Mouse (Mus musculus) layer of hippocampus, adult 9-10 months (tissue): ENCODE results near the gene Kcnc1.

Source experiments
- DNase-seq: peaks from one replicate; pipeline ENCODE4 v3.0.0; 2022; ENCODE audit warnings: low spot score

Gene Kcnc1

DNA sequence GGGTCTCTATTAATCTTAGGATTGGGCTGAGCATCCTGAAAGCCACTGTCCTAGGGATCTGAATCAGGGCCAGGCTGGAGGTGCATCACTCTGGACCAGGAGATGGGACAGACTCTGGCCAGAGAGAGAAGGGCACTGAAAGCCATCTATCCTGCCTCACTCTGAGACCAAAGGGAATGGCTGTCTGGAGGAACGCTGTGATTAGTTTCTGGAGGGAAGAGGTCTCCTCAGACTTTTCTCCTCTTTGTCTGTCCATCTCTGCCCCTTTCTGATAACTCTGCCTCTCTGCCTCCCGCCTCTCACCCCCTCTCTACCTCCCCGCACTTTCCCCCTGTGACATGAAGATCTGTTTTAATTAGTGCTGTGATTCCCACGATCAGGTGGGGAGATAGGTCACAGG lies 1.4 kb upstream of the Kcnc1 start:
- DNase-seq, result no peak

DNA sequence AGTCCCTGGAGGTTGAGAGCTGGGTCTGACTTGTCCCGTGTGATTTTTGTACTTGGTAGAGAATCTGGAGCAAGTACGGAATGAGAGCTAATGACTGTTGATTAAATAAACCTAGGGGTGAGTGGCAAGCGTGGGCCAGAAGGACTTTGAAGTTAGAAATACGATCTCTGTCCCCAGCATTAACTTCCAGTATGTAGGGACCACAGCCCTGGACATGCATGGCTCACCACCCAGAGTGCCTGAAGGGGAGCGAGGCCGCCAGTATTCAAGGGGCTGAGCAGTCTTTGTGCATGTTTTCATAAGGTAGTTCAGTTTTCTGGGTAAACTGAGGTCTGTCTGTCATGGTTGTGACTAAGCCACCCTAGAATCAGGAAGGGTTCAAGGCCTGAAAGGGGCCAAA lies 726 bp upstream of the Kcnc1 start:
- DNase-seq, result no peak

DNA sequence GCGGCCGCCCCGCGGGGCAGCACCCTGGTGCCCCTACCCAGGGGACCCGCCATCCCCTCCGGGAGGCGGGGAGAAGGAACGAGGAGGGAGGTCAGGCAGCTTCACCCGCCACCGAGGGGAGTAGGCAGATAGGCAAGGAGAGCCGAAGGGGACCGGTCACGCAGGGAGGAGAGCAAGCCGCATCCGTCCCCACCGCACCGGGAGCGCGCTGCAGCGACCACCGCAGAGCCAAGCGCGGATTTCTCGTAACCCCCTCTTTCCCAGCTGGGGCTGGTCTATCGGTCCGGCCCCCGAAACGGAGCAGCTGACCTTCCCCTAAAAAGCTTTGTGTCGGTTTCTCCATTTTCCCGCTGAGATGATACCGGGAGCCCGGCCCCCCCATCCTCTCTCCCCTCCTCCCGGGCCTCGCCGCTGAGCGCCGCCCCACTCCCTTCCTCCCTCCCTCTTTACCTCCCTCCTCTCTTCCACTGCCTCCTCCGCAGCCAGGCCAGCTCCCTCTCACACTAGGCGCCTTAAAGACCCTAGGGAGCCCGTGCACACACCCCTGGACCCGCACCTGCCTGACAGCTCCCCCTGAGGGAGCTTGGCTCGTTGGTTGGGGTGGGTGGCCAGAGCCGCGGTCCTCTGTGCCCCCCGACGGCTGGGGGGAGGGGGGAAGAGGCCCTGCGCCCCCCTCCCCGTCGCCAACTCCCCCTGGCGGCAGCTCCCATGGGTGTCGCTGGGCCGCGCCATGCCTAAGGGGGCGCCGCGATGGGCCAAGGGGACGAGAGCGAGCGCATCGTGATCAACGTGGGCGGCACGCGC lies 833 bp downstream of the Kcnc1 start:
- no peak for DNase-seq

DNA sequence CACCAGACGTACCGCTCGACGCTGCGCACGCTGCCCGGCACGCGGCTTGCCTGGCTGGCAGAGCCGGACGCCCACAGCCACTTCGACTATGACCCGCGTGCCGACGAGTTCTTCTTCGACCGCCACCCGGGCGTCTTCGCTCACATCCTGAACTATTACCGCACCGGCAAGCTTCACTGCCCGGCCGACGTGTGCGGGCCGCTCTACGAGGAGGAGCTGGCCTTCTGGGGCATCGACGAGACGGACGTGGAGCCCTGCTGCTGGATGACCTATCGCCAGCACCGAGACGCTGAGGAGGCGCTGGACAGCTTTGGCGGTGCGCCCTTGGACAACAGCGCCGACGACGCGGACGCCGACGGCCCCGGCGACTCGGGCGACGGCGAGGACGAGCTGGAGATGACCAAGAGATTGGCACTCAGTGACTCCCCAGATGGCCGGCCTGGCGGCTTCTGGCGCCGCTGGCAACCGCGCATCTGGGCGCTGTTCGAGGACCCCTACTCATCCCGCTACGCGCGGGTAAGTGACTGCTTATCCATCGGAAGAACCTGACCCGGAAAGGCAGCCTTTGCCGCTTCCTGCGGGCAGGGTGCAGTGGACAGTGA lies 1.5 kb downstream of the Kcnc1 start:
- no peak for DNase-seq

DNA sequence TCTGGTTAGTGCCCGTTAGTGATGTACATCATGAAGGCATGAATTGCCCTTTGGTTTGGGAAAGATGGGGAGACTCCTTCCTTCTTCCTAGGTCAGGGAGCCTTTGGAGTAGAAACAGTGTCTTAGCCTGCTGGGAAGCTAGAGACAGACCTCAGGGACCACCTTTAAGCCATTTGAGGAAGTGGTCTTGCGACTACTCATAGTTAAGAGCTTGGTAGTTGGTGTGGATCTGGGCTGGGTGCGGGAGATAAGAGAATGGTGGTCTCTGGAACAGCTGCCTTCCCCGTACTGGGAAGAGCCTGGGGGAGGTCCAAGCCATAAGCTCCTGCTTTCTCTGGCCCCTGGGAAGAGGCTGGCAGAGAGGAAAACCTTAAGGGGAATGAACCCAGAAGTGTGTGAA lies 2.3 kb downstream of the Kcnc1 start:
- DNase-seq, result no peak

DNA sequence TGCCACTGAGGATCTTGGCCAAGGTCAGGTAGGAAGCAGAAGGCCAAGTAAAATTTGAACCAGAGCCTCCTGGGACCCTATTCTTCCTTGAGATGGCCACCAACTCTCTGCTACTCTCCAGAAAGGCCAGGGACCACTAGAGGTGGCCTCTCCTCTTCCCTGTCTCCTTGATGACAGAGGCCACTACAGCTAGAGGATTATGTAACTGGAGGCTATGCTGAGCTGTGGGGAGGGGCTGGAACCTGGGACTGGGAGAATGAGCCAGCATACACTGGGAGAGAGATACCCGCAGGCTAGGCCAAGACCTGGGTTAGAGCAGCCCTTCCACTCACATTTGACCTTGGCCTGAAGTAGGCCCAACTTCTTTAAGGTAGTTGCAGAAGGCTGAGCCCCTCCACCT lies 3.4 kb downstream of the Kcnc1 start:
- DNase-seq, result no peak

DNA sequence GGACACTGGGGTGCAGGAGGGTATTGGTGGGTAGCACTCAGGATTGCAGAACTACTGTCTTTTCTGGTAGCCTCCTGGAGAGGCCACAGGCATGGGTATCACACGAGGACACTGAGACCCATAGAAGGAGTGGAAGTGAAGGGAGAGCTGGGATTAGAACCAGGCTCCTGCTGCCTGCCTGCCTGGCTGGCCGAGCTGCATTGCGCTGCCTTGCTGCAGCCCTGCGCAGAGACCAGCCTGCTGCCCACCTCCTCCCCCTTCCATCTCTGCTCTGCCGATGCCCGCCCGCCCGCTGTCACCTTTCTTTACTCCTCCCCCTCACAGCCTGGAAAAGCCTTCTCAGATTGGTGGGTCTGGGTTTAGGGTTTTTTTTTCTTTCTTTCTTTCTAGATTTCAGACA lies 4.0 kb downstream of the Kcnc1 start:
- DNase-seq, result no peak

DNA sequence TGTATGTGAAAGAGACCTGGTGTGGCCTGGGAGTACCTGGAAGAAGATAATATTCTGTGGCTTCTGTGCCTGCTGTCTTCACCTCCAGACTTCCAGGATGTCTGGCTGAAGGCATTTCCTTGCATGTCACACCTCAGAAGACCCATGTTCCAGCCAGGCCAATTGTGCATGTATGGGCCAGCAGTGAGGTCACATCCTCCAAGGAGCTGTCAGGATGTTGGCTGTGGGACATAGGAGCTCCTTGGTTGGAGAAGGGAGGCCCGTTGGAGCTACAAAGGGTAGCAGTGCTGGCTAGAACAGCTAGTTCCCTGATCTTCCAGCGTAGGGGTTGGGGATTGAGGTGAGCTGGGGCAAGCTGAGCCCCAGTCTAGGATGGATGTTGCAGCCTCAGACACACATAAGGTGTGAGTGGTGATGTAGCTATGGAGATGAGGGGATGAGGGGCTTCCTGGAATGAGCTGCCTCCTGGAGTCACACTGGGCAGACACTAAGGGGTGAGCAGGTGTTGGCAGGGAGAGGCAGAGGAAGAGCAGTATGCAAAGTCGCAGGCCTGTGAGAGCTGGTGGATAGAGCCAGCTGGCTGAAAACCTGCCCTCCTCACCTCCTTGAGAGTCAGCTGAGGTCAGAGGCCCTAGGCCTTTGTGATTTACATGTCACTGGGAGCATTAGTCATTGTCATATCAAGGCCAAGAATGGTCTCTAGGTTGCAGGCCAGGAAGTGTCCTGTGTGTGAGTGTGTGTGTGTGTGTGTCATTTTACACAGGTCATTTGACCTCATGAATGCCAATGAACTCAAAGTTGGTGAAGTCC lies 5.3 kb downstream of the Kcnc1 start:
- no peak for DNase-seq

DNA sequence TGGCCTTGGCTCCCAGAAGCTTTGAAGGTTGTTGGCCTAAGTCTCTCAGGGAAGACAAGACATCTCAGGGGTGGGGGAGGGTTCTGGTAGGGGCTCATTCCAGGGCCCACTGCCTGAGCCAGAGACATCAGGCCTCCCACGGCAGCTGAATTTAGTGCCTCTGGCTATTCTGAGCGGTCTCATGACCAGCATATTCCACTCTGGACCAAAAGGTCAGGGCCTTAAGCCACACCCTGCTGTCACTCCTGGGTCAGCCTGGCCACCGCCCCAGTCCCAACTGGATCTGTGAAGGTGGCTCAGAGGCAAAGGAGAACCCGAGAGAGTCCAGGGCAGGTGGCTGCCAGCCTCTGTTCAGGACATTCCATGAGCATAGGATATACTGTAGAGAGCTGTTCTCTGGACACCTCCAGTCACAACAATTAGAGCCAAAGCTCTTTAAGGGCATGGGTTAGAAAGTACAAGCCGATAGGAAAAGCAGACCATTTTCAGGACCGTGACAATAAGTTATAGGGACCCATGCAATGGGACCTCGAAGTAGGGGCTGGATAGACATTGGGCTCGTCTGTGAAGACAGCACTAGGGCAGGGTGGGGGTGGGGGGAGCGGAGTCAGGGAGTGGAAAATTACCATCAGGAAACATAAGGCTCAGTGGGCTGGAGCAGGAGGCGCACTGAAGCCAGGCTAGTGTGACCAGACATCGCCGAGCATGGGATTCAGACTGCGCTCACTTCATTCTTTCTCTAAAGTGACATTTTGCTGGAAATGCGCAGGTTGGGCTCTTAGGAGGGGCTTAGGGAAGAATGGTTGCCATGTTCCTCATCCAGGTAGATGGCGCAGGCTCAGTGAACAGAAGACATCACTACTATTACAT lies 7.6 kb downstream of the Kcnc1 start:
- no peak for DNase-seq

DNA sequence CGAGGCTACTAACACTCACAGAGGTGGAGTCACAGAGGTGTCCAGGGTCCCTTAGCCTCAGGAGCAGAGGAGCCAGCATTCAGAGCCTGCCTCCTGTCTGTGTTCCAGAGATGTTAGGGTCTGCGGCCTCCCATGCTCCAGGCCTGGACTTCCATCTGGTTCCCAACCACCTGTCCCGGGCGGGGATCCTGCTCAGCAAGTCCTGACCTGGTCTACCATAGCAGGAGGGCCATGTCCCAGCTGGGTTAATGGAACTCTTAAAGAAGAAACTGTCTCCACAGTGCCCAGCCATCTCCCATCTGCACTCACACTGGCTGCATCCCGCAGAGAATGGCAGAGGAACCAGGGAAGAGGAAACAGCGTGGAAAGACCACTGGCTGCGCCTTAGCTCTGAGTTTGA lies 8.5 kb downstream of the Kcnc1 start:
- no peak for DNase-seq

DNA sequence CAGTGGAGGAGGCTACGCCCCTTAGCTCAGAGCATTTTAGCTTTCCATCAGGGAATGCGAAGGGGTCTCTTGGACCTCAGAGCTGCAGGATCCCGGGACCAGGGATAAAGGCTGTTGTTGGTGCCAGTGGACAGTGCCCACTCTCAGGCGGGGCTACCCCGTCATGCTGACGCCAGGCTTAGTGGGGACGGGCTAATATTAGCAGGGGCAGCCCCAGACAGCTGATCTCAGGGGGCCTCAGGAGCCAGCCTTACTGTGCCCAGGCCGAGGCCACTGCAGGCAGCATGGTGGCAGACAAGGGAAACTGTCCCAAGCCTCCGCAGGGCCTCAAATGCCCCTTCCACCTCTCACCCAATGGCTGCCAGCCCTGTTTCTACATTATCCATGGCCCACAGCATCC lies 12.3 kb downstream of the Kcnc1 start:
- DNase-seq, result no peak

DNA sequence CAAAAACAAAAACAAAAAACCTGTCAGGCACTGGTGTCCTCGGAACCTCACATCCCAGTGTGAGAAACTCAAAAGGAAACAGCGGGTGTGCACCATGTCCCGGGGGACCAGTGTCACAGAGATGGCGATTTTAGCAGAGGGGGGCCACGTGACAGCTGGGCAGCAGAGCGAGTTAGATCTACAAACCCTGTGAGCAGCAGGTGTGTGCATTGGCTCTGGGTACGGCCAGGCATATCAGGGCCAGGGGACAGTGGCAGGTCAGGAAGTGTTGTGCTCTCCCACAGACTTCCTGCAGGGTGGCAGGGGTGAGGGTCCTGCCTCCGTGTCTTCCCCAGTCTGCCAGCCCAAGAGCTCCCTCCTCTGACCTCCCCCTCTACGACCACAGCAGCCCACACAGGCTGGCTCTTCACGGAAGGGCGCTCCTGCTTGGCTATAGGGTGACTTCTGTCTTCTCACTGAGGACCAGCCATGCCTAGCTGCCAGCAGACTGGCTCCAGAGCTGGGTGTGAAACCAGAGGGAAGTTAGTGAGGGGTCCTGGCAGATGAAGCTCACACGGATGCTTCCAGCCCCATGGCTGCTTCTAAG lies 13.0 kb downstream of the Kcnc1 start:
- DNase-seq, result no peak

DNA sequence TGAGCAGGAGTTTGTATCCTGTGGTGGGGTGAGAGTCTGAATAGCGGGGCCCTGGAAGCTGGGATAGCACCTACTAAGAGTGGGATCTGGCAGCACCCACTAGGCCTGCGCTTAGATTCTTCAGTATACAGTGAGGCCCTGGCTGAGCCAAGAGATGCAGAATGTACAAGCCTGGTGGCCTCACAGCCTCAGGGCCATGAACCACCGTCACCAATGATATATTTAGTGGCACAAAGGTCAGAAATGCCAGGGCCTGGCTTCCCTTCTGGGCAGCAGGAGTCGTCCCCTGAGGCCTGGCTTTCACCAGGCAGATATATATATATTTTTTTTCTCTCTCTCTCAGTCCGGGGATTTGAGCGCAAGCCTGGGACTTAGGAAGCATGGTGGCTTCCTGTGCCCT lies 14.4 kb downstream of the Kcnc1 start:
- DNase-seq, result no peak

DNA sequence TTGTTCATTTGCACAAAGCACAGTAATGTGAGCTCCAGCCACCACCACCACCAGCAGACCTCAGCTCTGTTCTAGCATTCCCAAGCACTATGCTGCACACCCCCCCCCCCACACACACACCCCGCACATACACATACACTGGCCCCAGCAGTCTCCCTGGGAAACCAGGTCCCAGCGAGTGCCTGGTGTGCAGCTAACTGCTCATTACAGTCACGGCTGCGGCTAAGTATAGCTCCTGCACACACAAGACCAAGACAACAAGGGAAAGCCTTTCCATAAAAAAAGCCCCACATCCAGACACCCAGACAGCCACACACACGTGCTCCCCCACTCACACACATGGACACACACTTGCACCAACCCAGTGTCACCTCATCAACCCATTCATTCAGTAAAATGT lies 16.5 kb downstream of the Kcnc1 start:
- no peak for DNase-seq

DNA sequence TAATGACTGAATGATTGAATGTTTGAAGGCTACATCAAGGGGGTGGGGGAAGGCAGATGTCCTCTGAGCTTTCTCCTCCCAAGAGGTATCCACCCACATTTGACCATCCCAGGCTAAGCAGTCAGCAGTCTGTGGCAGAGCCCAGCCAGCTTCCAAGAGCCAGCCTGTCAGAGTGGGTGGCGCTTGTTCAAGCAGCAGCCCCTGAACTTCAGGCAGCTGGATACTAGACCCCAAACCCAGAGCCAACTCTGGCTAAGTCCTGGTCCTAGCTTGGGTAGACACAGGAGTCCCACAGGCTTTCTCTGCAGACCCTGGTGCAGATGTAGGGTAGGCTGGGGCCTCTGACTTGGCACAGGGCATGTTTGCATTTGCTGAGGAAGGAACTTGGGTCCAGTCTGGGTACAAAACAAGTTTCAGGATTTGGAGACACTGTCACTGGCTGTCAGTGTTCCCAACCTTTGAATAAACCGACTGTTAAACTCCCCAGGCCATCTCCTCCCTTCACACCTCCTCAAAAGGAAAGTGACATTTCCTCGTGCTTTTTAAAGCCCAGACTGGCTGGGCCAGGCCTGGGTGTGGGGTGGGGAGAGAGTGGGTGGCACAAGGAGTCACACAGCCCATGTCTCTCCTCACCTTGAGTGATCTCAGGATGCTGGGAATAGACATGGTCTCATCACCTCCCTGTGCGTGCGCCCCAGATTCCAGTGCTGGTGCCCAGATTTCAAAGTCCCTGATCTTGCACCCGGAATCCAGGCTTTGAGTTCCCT lies 17.8 kb downstream of the Kcnc1 start:
- no peak for DNase-seq

DNA sequence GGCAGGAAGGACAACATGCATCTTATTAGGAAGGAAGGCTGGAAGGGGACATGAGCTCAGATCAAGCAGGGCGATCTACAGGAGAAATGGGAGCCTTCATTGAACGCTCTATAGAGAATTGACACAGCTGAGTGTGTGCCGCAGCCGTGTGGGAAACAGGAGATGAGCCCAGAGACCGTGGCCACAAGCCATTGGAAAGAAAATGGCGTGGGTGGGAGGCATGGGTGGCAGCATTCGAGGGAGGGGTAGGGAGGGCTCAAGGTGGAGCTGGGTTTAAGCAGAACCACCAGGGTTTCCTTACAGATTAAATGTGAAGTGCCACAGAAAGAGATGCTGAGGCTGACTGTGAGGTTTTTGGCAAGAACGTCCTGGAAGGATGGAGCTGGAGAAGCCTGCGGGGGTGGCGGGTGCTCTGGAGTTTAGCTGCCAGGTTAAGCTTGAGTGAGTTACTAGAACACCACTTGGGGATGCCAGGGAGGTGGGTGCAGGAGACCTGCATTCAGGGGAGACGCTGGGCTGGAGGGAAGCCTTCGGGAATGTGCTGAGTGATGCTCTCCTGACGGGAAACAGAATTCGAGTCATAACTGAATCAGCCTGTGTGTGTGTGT lies 19.6 kb downstream of the Kcnc1 start:
- no peak for DNase-seq

DNA sequence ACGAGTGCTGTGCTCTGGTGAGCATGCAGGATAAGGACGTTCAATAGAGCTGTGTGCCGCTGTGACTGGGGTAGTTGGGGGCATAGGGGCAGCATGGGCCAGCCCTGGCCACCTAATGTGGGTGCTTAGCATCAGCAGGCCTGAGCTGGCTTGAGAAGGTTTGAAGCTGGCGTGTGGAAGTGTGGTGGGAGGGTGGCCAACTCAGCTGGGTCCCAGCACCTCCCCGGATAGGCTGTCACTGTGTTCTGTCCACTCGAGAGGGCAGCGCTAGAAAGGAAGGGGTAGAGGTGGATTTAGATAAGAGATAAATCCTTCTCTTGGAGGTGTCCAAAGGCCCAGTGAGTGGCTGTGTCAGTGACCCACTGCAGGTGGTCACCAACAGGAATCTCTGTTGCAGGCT lies 21.2 kb downstream of the Kcnc1 start:
- DNase-seq, result no peak

DNA sequence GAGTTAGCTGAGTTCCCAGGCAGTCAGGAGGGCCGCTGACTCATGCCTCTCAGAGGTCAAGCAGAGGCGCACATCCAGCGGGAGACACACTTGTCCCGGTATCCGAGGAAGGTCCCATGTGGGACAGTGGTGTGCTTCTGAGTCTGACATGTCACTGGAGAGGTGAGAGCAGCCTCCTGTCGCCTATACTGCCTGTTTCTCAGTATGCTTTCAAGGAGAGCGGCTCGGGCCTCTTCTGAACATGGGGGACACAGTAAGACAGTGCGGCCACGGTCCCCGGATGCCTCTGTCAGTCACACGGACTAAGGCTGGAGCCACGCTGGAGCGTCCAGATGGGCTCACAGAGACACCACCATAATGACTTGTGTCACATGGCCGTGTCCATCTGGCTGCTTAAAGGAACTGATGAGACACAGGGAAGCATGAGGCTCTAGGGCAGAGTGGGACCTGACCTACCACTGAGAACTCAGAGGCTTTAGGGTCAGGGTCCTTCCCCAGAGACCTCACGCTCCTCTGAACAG lies 21.9 kb downstream of the Kcnc1 start:
- no peak for DNase-seq

DNA sequence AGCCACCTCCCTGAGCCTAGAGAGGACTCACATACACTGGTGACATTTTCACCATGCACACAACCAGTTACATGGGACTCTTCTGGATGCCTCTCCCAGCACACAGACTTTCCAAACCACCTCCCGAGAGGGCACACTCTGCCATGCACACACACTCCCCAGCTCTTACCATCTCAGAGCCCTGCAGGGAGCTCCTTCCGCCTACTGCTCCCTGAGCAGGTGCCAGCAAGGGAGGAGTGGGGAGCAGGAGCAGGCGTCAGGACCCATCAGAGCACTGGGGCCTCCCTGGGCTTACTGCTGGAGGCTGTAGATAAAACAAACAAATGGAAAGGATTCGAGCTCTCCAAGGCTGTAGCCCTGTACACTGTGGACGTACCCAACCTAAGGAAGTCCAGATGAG lies 25.2 kb downstream of the Kcnc1 start:
- no peak for DNase-seq

DNA sequence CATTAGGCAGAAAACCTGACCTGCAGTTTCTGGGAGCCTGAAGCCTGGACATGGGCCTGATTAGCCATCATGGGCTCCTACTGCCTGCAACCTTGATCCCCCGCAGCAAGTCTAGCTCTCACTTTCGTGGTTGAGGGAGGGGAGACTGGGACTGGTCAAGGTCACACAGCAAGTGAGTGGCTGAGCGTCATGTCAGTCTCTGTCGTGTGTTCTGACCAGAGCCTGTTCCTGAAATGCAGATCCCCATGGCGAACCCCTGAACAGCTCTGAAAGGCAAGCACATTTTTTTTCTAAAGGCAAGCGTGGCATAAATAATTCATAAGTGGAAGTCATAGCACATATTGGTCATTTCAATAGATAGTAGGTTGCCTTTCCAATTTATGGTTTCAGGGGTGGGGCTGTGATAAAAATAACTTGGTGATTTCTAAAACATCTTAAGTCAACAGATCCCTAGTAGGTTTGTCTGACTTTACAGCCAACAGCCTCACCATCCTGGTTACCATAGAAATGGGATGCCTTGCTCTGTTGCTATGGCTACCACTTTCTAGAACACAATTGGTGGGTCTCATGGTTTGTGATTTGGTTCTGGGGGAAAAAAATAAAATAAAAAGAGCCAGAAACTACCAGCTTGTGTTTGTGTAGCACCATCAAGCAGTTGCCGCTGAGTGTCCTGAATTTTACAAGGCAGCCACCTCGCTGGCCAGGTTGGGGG lies 25.9 kb downstream of the Kcnc1 start:
- DNase-seq, result peak; percentile 55
